Mouse (Mus musculus) lung, postnatal 0 days (tissue): ENCODE measurements around the gene Adamts16.

ENCODE experiments used
- CTCF ChIP-seq: IDR thresholded peaks from 2 replicates; pipeline ENCODE4 v1.5.1; 2016; ENCODE audit warnings: antibody characterized with exemption, mild to moderate bottlenecking
- EP300 ChIP-seq: IDR thresholded peaks from 2 replicates; pipeline ENCODE4 v1.6.1; 2016; ENCODE audit warnings: antibody characterized with exemption, mild to moderate bottlenecking, control low read depth

DNA sequence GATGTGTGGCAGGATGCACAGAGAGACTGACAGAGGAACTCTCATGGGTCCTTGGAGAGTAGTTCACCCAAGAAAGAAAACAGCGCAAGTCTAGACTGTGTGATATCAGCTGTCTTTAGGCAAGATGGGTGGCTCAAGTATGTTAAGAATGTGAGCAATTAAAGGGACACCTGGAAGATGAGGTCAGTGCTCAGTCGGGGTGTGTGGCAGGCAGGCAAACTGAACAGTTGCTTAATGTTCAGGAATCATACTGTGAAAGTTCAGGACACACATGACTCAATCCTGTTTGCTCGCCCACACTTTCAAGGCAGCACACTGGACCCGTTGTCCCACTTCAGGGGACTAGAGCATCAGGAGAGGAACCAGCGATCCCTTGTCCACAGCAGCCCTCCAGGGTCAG, 110.3 kb downstream of the Adamts16 start:
- TF ChIP-seq CTCF (no peak), EP300 (peak; percentile 63; the same call in 1 of the 2 replicates)
